Mouse (Mus musculus) G1E (cell line): ENCODE data around the gene Olfr1404.

Experiments used
- CTCF ChIP-seq: IDR thresholded peaks from 2 replicates; pipeline ENCODE4 v1.5.1; 2012; ENCODE audit warnings: low read depth, low read length, inconsistent platforms, mixed read lengths
- GATA1 ChIP-seq: IDR thresholded peaks from 2 replicates; pipeline ENCODE4 v1.6.1; 2012; ENCODE audit warnings: borderline replicate concordance, low read length, inconsistent platforms, mixed read lengths
- POLR2AphosphoS5 ChIP-seq: IDR thresholded peaks from 2 replicates; pipeline ENCODE4 v1.6.1; 2012; ENCODE audit warnings: low read depth, low read length, inconsistent platforms; ENCODE audit not compliant: insufficient replicate concordance
- TAL1 ChIP-seq: conservative IDR thresholded peaks from 2 replicates; pipeline ENCODE4 v1.6.1; 2012; ENCODE audit warnings: low read depth, low read length, inconsistent platforms, mixed read lengths

GRCm38 (mm10) chr1:173227081-173227480, 14.9 kb downstream of the Olfr1404 start, which contains the start of gene Fcer1a:
- no peak for TF ChIP-seq CTCF
- no peak for TF ChIP-seq POLR2AphosphoS5
- no peak for TF ChIP-seq TAL1
- TF ChIP-seq GATA1 = no peak
